Mouse (Mus musculus) gastrocnemius, postnatal 14 days (tissue): Measurements from ENCODE around the gene Abcc1. TPM values are rescaled to one million over a fixed set of nuclear protein-coding genes. Genes with fewer than 3 reads are reported as not detected.
A peak's percentile ranks its signal among the peaks of the same experiment; 100 is the strongest.

ENCODE experiments used
- DNase-seq: peaks from one replicate; pipeline ENCODE4 v3.0.0; 2021; ENCODE audit warnings: mixed read lengths
- intact Hi-C: fragments of 180-260 bp; cut with DNase I; formaldehyde crosslinking; loops from one replicate; pipeline ENCODE4 v1.15.1; 2025; ENCODE audit warnings: low total_unique reads
- total RNA-seq, 2 experiments: library from RNA; stranded (reverse); gene quantifications; 2 replicates each; pipeline ENCODE4 v1.2.3; 2021

Abcc1 gene
- total RNA-seq, 2 experiments from 2014 or later: 24.0 to 24.5 TPM

GRCm38 (mm10) chr16:14432996-14433395 lies 71.6 kb downstream of the Abcc1 start:
- no peak for DNase-seq
- intact Hi-C loops: no loop called here

GRCm38 (mm10) chr16:14435526-14435925 lies 74.2 kb downstream of the Abcc1 start:
- intact Hi-C loops: no loop called here
- no peak for DNase-seq

DNA sequence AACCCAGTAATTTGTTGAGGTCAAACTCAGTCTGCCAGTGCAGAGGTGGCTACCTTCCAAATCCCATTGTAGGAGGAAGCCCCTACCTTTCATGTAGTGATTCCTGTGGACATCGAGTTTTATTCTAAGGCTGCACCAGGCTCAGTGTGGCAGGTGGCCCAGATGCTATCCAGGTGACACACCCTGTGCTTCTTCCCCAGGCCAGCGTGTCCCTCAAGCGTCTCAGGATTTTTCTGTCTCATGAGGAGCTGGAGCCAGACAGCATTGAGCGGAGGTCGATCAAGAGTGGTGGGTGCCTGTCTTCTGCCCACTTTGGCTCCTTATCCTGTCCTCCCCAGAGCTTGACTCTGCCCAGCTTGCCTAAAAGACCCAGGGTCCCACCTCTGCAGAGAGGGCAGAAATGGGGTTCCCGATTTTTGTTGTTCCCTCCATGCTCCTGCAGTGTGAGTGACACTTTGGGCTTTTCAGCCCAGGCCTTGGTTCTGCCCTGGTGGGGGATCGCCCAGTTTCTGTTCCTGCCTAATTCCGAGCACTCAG lies 76.2 kb downstream of the Abcc1 start:
- intact Hi-C loops: no loop called here
- no peak for DNase-seq

GRCm38 (mm10) chr16:14438561-14438960 lies 77.2 kb downstream of the Abcc1 start:
- intact Hi-C loops: no loop called here
- DNase-seq: no peak

- intact Hi-C loops: no loop called here
- no peak for DNase-seq
These were observed 77.7 kb downstream of the Abcc1 start for GRCm38 (mm10) chr16:14439081-14439480.

DNA sequence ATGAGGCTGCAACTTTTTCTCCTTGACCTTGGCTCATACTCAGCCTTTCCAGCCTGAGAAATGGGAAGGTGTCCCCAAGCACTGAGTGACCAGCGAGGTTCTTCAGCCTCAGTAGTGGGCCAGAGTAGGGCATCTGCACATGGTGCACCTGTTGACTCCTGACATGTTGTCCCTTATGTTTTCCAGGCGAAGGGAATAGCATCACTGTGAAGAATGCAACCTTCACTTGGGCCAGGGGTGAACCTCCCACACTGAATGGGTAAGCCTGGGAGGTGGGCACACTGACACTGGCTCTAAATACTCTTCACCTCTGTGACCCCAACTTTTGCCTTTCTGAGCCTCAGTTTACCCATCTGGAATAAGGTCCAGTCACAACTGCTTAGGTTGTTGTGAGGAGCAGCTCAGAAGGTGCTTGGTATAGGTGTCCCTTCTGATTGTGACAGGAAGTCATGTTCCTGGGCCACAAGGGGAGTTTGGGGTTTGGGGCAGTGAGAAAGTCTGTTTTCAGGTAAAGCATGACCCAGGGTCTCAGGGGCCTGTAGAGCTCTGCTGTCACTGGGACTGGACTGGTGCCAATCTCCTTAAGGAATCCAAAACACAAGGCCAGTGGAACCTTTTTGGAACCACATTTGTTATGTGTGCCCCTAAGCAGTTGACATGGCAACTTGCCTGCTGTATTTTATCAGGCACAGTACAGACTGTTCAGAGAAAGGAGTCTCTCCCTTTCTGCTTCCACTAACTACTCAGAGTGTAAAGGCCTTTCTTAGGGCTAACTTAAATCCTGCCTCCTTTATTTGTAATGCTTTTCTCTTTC lies 78.7 kb downstream of the Abcc1 start:
- DNase-seq: no peak
- intact Hi-C loops: no loop called here

- intact Hi-C loops: no loop called here
- DNase-seq: peak; percentile 27
These were observed 82.9 kb downstream of the Abcc1 start for GRCm38 (mm10) chr16:14444059-14444855.

DNA sequence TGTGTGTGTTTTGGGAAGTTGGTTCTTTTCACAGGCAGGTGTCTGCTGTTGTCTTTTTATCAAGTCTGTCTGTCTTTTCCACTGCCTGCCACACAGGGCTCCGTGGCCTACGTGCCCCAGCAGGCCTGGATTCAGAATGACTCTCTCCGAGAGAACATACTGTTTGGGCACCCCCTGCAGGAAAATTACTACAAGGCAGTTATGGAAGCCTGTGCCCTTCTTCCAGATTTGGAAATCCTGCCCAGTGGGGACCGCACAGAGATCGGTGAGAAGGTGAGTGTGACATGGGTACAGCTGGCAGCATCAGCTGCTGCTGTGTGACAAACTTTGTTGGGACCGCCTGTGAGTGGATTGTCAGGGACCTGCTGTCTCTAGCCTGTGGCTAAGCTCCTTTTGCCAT lies 83.8 kb downstream of the Abcc1 start:
- intact Hi-C loops: no loop called here
- DNase-seq: peak; percentile 35

GRCm38 (mm10) chr16:14447366-14447765 lies 86.0 kb downstream of the Abcc1 start:
- intact Hi-C loops: no loop called here
- DNase-seq: no peak

- intact Hi-C loops: no loop called here
- DNase-seq: no peak
These were observed 86.9 kb downstream of the Abcc1 start for GRCm38 (mm10) chr16:14448307-14448706.

GRCm38 (mm10) chr16:14449861-14450260 lies 88.5 kb downstream of the Abcc1 start:
- intact Hi-C loops: no loop called here

DNA sequence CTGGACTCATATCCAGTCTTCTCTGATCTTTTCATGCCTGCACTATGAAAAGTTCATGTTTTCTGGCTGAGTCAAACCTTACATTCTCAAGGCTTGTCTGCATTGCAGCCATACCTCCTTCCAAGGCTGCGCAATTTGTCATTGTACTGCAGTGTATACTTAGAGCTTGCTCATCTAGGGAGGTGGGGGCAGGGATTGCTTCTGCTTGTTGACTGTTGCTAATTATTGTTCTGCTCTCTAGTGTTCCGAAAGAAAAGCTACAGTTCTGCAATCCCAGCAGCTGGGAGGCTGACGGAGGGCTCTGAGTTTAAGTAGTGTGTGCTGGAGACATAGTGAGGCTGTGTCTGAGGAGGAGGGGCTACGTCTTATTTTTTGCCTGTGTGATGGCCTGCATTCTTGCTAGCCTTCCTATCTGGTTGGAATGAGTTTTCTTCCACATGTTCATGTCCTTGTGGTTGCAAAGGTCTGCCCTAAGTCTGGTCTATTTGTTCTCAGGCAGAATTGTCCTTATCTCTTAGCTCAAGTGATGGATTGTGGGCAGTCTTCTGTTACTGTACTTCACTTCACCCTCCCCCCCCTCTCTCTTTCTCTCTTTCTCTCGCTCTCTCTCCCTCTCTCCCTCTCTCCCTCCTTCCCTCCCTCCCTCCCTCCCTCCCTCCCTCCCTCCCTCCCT lies 90.2 kb downstream of the Abcc1 start:
- DNase-seq: no peak
- intact Hi-C loops: no loop called here

More at GRCm38 (mm10) chr16:14449861-14450260, 88.5 kb downstream of the Abcc1 start:
- DNase-seq: no peak

DNA sequence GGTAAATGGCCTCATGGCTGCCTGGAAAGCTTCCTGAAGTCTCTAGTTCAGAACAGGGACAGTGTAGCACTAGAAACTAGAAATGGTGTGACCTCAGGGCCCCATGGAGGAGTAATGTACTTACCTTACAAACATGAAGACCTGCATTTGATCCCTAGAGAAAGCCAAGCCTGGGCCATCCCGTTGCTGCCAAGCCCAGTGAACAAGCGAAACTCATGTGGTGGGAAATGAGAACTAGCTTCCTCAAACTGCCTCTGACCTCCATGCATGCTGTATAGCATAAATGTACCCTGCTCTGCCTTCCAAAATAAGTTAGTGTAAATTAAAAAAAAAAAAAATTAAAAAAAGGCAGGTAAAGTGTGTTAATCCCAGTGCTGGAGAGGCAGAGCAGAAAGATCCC lies 101.2 kb downstream of the Abcc1 start:
- no peak for DNase-seq
- intact Hi-C loops: no loop called here

GRCm38 (mm10) chr16:14465016-14465415 lies 103.7 kb downstream of the Abcc1 start:
- no peak for DNase-seq
- intact Hi-C loops: no loop called here

- intact Hi-C loops: no loop called here
- no peak for DNase-seq
These were observed 107.0 kb downstream of the Abcc1 start for GRCm38 (mm10) chr16:14468351-14468750.

- intact Hi-C loops: no loop called here
- DNase-seq: no peak
These were observed 107.5 kb downstream of the Abcc1 start for GRCm38 (mm10) chr16:14468841-14469240.

DNA sequence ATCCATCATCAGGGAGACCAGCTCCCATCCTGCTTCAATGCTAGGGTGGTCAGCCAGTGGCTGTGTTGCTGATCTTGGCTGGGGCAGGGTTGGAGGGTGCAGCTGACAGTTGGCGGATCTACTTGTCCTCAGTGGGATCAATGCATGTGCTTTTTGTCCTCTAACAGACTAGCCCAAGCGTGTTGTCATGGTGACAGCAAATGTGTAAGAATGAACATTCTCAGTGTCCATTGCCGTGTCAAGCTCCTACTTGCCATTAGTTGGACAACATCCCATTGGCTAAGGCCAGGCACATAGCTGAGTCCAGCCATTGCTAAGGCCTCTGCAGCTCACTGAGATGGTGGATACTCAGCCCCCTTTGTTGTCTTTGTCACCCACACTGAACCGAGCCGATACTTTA lies 110.8 kb downstream of the Abcc1 start:
- DNase-seq: no peak
- intact Hi-C loops: no loop called here

DNA sequence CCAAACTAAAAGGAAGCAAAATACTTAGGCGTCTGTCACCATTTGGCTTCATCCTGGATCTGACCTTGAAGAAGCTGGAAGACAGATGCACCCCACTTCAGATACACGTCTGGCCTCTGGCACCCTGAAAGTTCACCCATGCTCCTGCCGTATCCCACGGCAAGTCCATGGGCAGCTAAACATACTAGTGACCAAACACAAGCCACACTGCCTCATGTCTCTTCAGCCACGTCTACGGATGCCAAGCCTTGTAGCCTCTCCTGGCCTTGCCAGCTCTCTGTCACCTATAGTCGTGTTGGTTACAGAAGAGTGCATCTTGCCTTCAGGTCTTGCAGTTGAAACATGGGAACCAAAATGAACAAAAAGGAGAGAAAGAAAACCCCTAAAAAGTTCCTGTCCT lies 112.3 kb downstream of the Abcc1 start:
- no peak for DNase-seq
- intact Hi-C loops: no loop called here

DNA sequence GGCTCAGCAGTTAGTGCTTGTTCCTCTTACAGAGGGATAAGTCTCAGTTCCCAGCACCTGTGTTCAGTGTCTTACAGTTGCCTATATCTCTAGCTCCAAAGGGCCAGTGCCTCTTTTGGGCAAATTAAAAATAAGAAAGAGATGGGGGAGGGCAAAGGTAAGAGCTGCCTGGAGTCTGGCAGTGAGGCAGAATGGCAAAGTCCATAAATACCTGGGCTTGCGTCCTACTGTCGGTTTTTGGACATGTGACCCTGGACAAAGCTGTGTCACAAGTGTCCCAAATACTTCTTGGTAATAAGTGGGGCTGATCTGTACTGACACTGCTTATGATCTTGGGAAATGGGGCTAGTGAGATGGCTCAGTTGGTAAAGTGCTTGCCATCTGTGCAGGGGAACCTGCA lies 113.6 kb downstream of the Abcc1 start:
- no peak for DNase-seq
- intact Hi-C loops: no loop called here

DNA sequence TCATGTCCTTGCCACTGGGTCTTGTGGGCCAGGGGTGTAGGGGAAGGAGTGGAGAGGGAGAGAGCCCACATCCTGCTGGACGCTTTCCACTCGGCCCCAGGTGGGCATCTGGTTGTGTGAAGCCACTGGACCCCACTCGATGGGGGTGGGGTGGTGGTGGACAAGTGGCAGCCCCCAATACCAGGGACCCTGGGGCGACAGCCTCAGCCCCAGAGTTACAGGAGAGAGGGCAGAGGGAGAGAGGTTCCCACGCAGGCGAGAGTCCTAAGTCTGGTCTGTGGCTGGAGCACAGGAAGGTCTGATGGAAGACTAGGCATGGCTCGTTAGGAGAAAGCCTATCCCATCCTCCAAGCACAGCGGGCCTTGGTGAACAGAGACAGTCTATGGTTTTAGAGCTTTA lies 114.7 kb downstream of the Abcc1 start:
- intact Hi-C loops: no loop called here
- DNase-seq: no peak
